Mouse (Mus musculus) midbrain, postnatal 0 days (tissue): ENCODE measurements around the gene Gle1. TPM values are rescaled to one million over a fixed set of nuclear protein-coding genes. Genes with fewer than 3 reads are reported as not detected.
"Not testable (repeated sequence)": the region's sequence is repeated elsewhere in the genome, so short reads cannot be mapped to it uniquely, and the experiment has no call there.

Experiments used
- ATAC-seq: fragments of 200-750 bp; cut with Nextera tagmentation; 2 replicates; pipeline ENCODE4 v1.8.0; 2017; ENCODE audit warnings: moderate number of reproducible peaks, mild to moderate bottlenecking, moderate TSS enrichment, moderate library complexity; ENCODE audit not compliant: low FRiP score
- DNase-seq: peaks from one replicate; pipeline ENCODE4 v3.0.0-alpha.2; 2015; ENCODE audit warnings: low spot score
- H3K27ac ChIP-seq: fragments of 300-500 bp; sonication (generic); 2 replicates; pipeline ENCODE4 v1.5.1; 2014; ENCODE audit warnings: low read depth, mild to moderate bottlenecking, low read length, mixed read lengths
- H3K27me3 ChIP-seq: fragments of 300-500 bp; sonication (generic); 2 replicates; pipeline ENCODE4 v1.6.1; 2014; ENCODE audit warnings: low read length, control low read depth, mixed read lengths; ENCODE audit not compliant: insufficient read depth
- H3K36me3 ChIP-seq: fragments of 300-500 bp; sonication (generic); 2 replicates; pipeline ENCODE4 v1.6.1; 2014; ENCODE audit warnings: low read length, control low read depth, mixed read lengths; ENCODE audit not compliant: insufficient read depth
- H3K4me1 ChIP-seq: fragments of 300-500 bp; sonication (generic); 2 replicates; pipeline ENCODE4 v1.6.1; 2014; ENCODE audit warnings: mild to moderate bottlenecking, control low read depth, antibody characterized with exemption, low read length, mixed read lengths; ENCODE audit not compliant: insufficient read depth
- H3K4me2 ChIP-seq: fragments of 300-500 bp; sonication (generic); 2 replicates; pipeline ENCODE4 v1.6.1; 2014; ENCODE audit warnings: low read depth, mild to moderate bottlenecking, low read length, mixed read lengths; ENCODE audit not compliant: poor library complexity, severe bottlenecking
- H3K4me3 ChIP-seq: fragments of 300-500 bp; sonication (generic); 2 replicates; pipeline ENCODE4 v1.5.1; 2014; ENCODE audit warnings: low read depth, mild to moderate bottlenecking, low read length, moderate library complexity
- H3K9ac ChIP-seq: fragments of 300-500 bp; sonication (generic); replicated peaks from 2 replicates; pipeline ENCODE4 v1.6.1; 2014; ENCODE audit warnings: mild to moderate bottlenecking, low read length, moderate library complexity, mixed read lengths; ENCODE audit not compliant: poor library complexity, severe bottlenecking
- H3K9me3 ChIP-seq: fragments of 300-500 bp; sonication (generic); 2 replicates; pipeline ENCODE4 v1.6.1; 2016; ENCODE audit warnings: low read length, control low read depth
- CTCF ChIP-seq: IDR thresholded peaks from 2 replicates; pipeline ENCODE4 v1.5.1; 2016; ENCODE audit warnings: antibody characterized with exemption, mild to moderate bottlenecking
- WGBS: fragments of 180-500 bp; shearing (Covaris S2); extraction: QIAGEN DNeasy Blood & Tissue Kit; methylation state at CpG from one replicate; pipeline ENCODE4 v1.1.7; 2014; 5-methylcytosine and 5-hydroxymethylcytosine counted together
- polyA plus RNA-seq: library from polyadenylated mRNA; unstranded; fragments of >200 nt; fragmentation: Nextera tagmentation; extraction: Ambion mirVana; gene quantifications from 2 replicates; pipeline ENCODE4 v1.2.1, GENCODE M21; 2015
- total RNA-seq: library from RNA; depleted of rRNA; stranded (reverse); fragments of >200 nt; gene quantifications from 2 replicates; pipeline ENCODE4 v1.2.3, GENCODE M21; 2014

Gene Gle1
- total and polyA plus RNA-seq, 2 experiments from 2014 or later, result 45.5 to 56.0 TPM

DNA sequence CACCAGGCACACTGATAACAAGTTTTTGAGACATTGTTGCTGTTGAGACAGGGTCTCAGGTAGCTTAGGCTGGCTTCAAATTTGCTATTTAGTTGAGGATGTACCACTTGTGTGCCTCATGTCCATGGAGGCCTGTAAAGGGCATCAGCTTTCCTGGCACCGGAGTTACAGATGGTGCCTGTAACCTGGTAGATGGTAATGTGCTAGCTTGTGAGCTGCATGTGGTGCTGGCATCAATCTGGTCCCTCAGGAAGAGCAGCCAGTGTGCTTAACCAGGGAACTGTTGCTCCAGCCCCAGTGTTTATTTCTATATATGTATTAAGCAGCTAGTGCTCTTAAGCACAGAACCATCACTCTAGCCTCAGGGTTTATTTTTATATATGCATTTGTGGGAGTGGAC, 39.2 kb upstream of the Gle1 start:
- Histone ChIP-seq H3K9me3 (no peaks in the 10 kb centered on the region), H3K4me3 (no peak overlapping the region), H3K9ac (no peak overlapping the region), H3K4me1 (no peaks in the 10 kb centered on the region), H3K4me2 (no peak overlapping the region), H3K36me3 (peaks cover 62% of the 10 kb centered on the region), H3K27ac (no peak overlapping the region), H3K27me3 (no peaks in the 10 kb centered on the region)
- WGBS, result 100% methylated on average over 1 of the region's 1 CpGs
- DNase-seq (no peak), ATAC-seq (no peak)
- no peak for TF ChIP-seq CTCF

DNA sequence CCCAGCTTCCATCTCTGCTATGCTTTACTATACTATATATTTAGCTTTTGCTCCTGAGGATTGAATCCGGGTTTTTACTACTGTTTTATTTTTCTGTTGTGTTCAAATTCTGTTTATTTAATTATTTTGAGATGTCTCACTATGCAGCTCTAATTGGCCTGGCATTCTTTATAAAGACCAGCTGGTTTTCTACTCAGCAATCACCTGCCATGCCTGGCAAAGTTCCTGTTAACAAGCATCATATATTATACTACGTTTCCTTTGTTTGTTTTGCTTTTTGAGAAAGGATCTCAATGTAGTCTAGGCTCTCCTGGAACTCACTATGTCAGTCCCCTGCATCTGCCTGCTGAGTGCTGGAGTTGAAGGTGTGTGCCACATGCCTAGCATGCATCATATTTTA, 37.9 kb upstream of the Gle1 start:
- peaks cover 69% of the 10 kb centered on the region for H3K36me3 ChIP-seq

DNA sequence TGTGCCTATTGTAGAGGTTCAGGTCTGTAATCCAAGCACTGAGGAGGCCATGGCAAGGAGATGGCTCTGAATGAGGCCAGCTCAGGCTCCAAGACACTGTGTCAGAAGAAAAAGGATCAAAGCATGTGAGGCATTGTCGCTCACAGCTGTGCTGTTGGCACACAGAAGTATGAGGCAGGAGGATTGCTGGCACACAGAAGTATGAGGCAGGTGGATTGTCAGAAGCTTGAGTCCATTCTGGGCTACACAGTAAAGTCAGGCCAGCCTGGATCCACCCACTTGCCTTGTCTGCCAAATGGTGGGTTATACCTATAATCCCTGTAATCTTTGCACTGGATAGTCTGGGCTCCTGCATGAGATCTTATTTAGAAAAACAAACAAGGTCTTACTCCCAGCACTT, 37.1 kb upstream of the Gle1 start:
- peaks cover 73% of the 10 kb centered on the region for H3K36me3 ChIP-seq
- no peak for TF ChIP-seq CTCF
- H3K27me3 ChIP-seq, result no peaks in the 10 kb centered on the region
- H3K9ac ChIP-seq, result no peak overlapping the region
- H3K4me2 ChIP-seq, result no peak overlapping the region
- H3K4me1 ChIP-seq, result no peaks in the 10 kb centered on the region
- no peak overlapping the region for H3K27ac ChIP-seq
- H3K9me3 ChIP-seq, result no peaks in the 10 kb centered on the region
- DNase-seq (no peak), ATAC-seq (no peak)
- H3K4me3 ChIP-seq, result no peak overlapping the region
- 87% methylated on average over 1 of the region's 1 CpGs for WGBS

More for the DNA sequence above, 37.9 kb upstream of the Gle1 start:
- no peak overlapping the region for H3K9ac ChIP-seq
- H3K9me3 ChIP-seq, result no peaks in the 10 kb centered on the region
- WGBS, result 79% methylated on average over 2 of the region's 2 CpGs
- no peak for TF ChIP-seq CTCF
- H3K4me3 ChIP-seq, result no peak overlapping the region
- ATAC-seq, result no peak
- H3K27me3 ChIP-seq, result no peaks in the 10 kb centered on the region
- no peak for DNase-seq
- H3K27ac ChIP-seq, result no peak overlapping the region
- H3K4me2 ChIP-seq, result no peak overlapping the region
- no peaks in the 10 kb centered on the region for H3K4me1 ChIP-seq

DNA sequence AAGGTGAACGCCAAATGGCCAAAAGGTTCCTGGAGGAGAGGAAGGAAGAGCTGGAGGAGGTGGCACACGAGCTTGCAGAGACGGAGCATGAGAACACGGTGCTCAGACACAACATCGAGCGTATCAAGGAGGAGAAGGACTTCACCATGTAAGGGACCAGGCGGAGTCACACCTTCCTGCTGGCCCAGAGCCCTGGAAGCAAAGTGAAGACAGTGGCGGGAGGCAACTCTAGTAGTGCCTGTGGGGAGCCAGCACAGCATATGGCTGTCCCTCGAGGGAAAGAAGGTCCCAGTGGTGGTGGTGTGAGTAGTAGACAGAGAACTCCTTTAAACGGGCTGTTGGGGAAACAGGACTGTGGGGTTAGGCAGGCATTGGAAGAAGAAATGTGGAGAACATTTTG, 33.0 kb upstream of the Gle1 start:
- H3K27ac ChIP-seq, result no peak overlapping the region
- 91% methylated on average over 10 of the region's 10 CpGs for WGBS
- H3K27me3 ChIP-seq, result no peaks in the 10 kb centered on the region
- H3K4me1 ChIP-seq, result no peaks in the 10 kb centered on the region
- no peak overlapping the region for H3K9ac ChIP-seq
- H3K9me3 ChIP-seq, result no peaks in the 10 kb centered on the region
- TF ChIP-seq CTCF, result no peak
- H3K4me3 ChIP-seq, result no peak overlapping the region
- DNase-seq (no peak), ATAC-seq (no peak)
- peaks cover 76% of the 10 kb centered on the region for H3K36me3 ChIP-seq
- H3K4me2 ChIP-seq, result no peak overlapping the region

DNA sequence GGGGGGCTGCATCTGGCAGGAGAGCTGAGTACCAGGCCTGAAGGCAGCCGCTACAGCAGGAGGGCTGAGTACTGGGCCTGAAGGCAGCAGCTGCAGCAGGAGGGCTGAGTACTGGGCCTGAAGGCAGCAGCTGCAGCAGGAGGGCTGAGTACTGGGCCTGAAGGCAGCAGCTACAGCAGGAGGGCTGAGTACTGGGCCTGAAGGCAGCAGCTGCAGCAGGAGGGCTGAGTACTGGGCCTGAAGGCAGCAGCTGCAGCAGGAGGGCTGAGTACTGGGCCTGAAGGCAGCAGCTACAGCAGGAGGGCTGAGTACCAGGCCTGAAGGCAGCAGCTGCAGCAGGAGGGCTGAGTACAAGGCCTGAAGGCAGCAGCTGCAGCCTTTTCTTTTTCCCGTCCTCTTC, 27.1 kb upstream of the Gle1 start:
- H3K27ac ChIP-seq, DNase-seq, ATAC-seq, H3K4me1 ChIP-seq, H3K4me3 ChIP-seq, H3K9ac ChIP-seq, H3K27me3 ChIP-seq, H3K4me2 ChIP-seq, H3K9me3 ChIP-seq: not testable (repeated sequence)
- H3K36me3 ChIP-seq, result peaks cover 61% of the 10 kb centered on the region
- 83% methylated on average over 2 of the region's 2 CpGs for WGBS

DNA sequence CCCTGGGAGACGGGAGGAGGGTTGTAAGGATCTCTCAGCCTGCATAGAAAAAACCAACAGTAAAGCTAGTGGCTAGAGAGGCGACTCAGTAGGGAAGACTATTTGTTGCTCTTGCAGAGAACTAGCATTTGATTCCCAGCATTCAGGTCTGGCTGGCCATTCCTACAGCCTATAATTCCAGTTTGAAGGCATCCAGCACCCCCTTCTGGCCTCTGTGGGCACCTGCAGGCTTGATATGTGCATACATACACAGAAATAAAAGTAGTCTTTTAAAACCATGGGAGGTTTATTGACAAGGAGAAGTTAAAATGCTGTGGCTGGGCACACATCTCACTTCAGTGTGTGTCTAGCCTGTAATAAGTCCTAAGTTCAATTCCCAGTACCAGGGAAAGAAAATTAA, 25.2 kb upstream of the Gle1 start:
- no peak overlapping the region for H3K4me3 ChIP-seq
- no peak overlapping the region for H3K27ac ChIP-seq
- H3K36me3 ChIP-seq, result peaks cover 60% of the 10 kb centered on the region
- no peak for ATAC-seq
- H3K9ac ChIP-seq, result no peak overlapping the region
- TF ChIP-seq CTCF, result peak; percentile 48
- H3K9me3 ChIP-seq, result no peaks in the 10 kb centered on the region
- H3K4me1 ChIP-seq, result no peaks in the 10 kb centered on the region
- H3K4me2 ChIP-seq, result no peak overlapping the region
- DNase-seq, result peak; percentile 15
- H3K27me3 ChIP-seq, result no peaks in the 10 kb centered on the region
- WGBS, result 87% methylated on average over 2 of the region's 2 CpGs
